Mouse (Mus musculus) forebrain, embryonic 16.5 days (tissue): ENCODE data around the gene Il18r1. TPM values are rescaled to one million over a fixed set of nuclear protein-coding genes. Genes with fewer than 3 reads are reported as not detected.

Experiments used
- ATAC-seq: fragments of 200-750 bp; cut with Nextera tagmentation; 2 replicates; pipeline ENCODE4 v1.8.0; 2017; ENCODE audit warnings: mild to moderate bottlenecking, moderate library complexity
- H3K27ac ChIP-seq: fragments of 300-500 bp; sonication (generic); 2 replicates; pipeline ENCODE4 v1.5.1; 2014; ENCODE audit warnings: low read length, control low read depth
- H3K27me3 ChIP-seq: fragments of 300-500 bp; sonication (generic); replicated peaks from 2 replicates; pipeline ENCODE4 v1.6.1; 2014; ENCODE audit warnings: low read length; ENCODE audit not compliant: control insufficient read depth, insufficient read depth
- H3K36me3 ChIP-seq: fragments of 300-500 bp; sonication (generic); 2 replicates; pipeline ENCODE4 v1.6.1; 2014; ENCODE audit not compliant: control insufficient read depth, insufficient read depth
- H3K4me1 ChIP-seq: fragments of 300-500 bp; sonication (generic); replicated peaks from 2 replicates; pipeline ENCODE4 v1.6.1; 2014; ENCODE audit warnings: low read length; ENCODE audit not compliant: control insufficient read depth, insufficient read depth
- H3K4me2 ChIP-seq: fragments of 300-500 bp; sonication (generic); 2 replicates; pipeline ENCODE4 v1.6.1; 2014; ENCODE audit warnings: mild to moderate bottlenecking, low read length, control low read depth
- H3K4me3 ChIP-seq: fragments of 300-500 bp; sonication (generic); replicated peaks from 2 replicates; pipeline ENCODE4 v1.5.1; 2014; ENCODE audit warnings: mild to moderate bottlenecking, low read length, control low read depth
- H3K9ac ChIP-seq: fragments of 300-500 bp; sonication (generic); replicated peaks from 2 replicates; pipeline ENCODE4 v1.6.1; 2014; ENCODE audit warnings: low read depth, low read length, control low read depth
- H3K9me3 ChIP-seq: fragments of 300-500 bp; sonication (generic); 2 replicates; pipeline ENCODE4 v1.6.1; 2016; ENCODE audit warnings: low read length; ENCODE audit not compliant: control insufficient read depth
- WGBS: fragments of 180-500 bp; shearing (Covaris S2); extraction: QIAGEN DNeasy Blood & Tissue Kit; methylation state at CpG from one replicate; pipeline ENCODE4 v1.1.7; 2014; 5-methylcytosine and 5-hydroxymethylcytosine counted together
- polyA plus RNA-seq: library from polyadenylated mRNA; unstranded; fragments of >200 nt; fragmentation: Nextera tagmentation; extraction: Ambion mirVana; gene quantifications from 2 replicates; pipeline ENCODE4 v1.2.1, GENCODE M21; 2015

Gene Il18r1
- polyA plus RNA-seq, 1 experiment from 2014 or later: not detected

- Histone ChIP-seq H3K9me3 (no peaks in the 10 kb centered on the region), H3K4me3 (no peak overlapping the region), H3K36me3 (no peaks in the 10 kb centered on the region), H3K4me2 (no peak overlapping the region), H3K27me3 (no peaks in the 10 kb centered on the region), H3K9ac (no peak overlapping the region), H3K4me1 (peaks cover 6% of the 10 kb centered on the region; the same call in 1 of the 2 replicates), H3K27ac (no peak overlapping the region)
- no peak for ATAC-seq
- 81% methylated on average over 6 of the region's 6 CpGs for WGBS
These were observed 51.0 kb downstream of the Il18r1 start for GRCm38 (mm10) chr1:40516364-40516763.

- no peaks in the 10 kb centered on the region for H3K9me3 ChIP-seq
- no peak overlapping the region for H3K27ac ChIP-seq
- H3K9ac ChIP-seq: no peak overlapping the region
- no peaks in the 10 kb centered on the region for H3K36me3 ChIP-seq
- no peak overlapping the region for H3K4me3 ChIP-seq
- ATAC-seq: no peak
- H3K4me2 ChIP-seq: no peak overlapping the region
- WGBS: 88% methylated on average over 7 of the region's 7 CpGs
- no peaks in the 10 kb centered on the region for H3K27me3 ChIP-seq
- H3K4me1 ChIP-seq: no peaks in the 10 kb centered on the region
These were observed 57.6 kb downstream of the Il18r1 start for GRCm38 (mm10) chr1:40522918-40523317.

GRCm38 (mm10) chr1:40523971-40524722 is 58.8 kb downstream of the Il18r1 start:
- Histone ChIP-seq H3K27ac (no peak overlapping the region), H3K27me3 (no peaks in the 10 kb centered on the region), H3K4me3 (no peak overlapping the region), H3K9me3 (no peaks in the 10 kb centered on the region), H3K36me3 (no peaks in the 10 kb centered on the region), H3K4me1 (no peaks in the 10 kb centered on the region), H3K9ac (no peak overlapping the region), H3K4me2 (no peak overlapping the region)
- ATAC-seq: no peak
- WGBS: 91% methylated on average over 5 of the region's 5 CpGs

GRCm38 (mm10) chr1:40529287-40529686 is 63.9 kb downstream of the Il18r1 start:
- ATAC-seq: no peak
- Histone ChIP-seq H3K4me1 (no peaks in the 10 kb centered on the region), H3K4me2 (no peak overlapping the region), H3K4me3 (no peak overlapping the region), H3K27ac (no peak overlapping the region), H3K9ac (no peak overlapping the region), H3K27me3 (no peaks in the 10 kb centered on the region), H3K9me3 (no peaks in the 10 kb centered on the region), H3K36me3 (no peaks in the 10 kb centered on the region)
- WGBS: 88% methylated on average over 5 of the region's 5 CpGs

GRCm38 (mm10) chr1:40537577-40537976 is 72.2 kb downstream of the Il18r1 start:
- Histone ChIP-seq H3K9me3 (no peaks in the 10 kb centered on the region), H3K9ac (no peak overlapping the region), H3K4me2 (no peak overlapping the region), H3K4me3 (no peak overlapping the region), H3K36me3 (no peaks in the 10 kb centered on the region), H3K27me3 (no peaks in the 10 kb centered on the region), H3K4me1 (no peaks in the 10 kb centered on the region), H3K27ac (no peak overlapping the region)
- ATAC-seq: no peak
- WGBS: 82% methylated on average over 5 of the region's 5 CpGs

- WGBS: 2% methylated on average over 2 of the region's 2 CpGs
- Histone ChIP-seq H3K27me3 (no peaks in the 10 kb centered on the region), H3K9ac (no peak overlapping the region), H3K4me2 (no peak overlapping the region), H3K4me3 (no peak overlapping the region), H3K4me1 (no peaks in the 10 kb centered on the region), H3K9me3 (no peaks in the 10 kb centered on the region), H3K36me3 (no peaks in the 10 kb centered on the region), H3K27ac (no peak overlapping the region)
- 0 out of 2 replicates have a peak, but pooled peaks have one; percentile 49 for ATAC-seq
These were observed 79.3 kb downstream of the Il18r1 start for GRCm38 (mm10) chr1:40544650-40545049.

GRCm38 (mm10) chr1:40546645-40547044 is 81.3 kb downstream of the Il18r1 start:
- ATAC-seq: no peak
- Histone ChIP-seq H3K36me3 (no peaks in the 10 kb centered on the region), H3K4me3 (no peak overlapping the region), H3K9me3 (no peaks in the 10 kb centered on the region), H3K4me2 (no peak overlapping the region), H3K27ac (no peak overlapping the region), H3K4me1 (no peaks in the 10 kb centered on the region), H3K27me3 (no peaks in the 10 kb centered on the region), H3K9ac (no peak overlapping the region)
- 79% methylated on average over 4 of the region's 4 CpGs for WGBS

GRCm38 (mm10) chr1:40547064-40547572 is 81.8 kb downstream of the Il18r1 start:
- Histone ChIP-seq H3K9me3 (no peaks in the 10 kb centered on the region), H3K4me3 (no peak overlapping the region), H3K4me2 (no peak overlapping the region), H3K4me1 (no peaks in the 10 kb centered on the region), H3K27ac (no peak overlapping the region), H3K9ac (no peak overlapping the region), H3K27me3 (no peaks in the 10 kb centered on the region), H3K36me3 (no peaks in the 10 kb centered on the region)
- WGBS: 56% methylated on average over 11 of the region's 11 CpGs
- no peak for ATAC-seq

- Histone ChIP-seq H3K27me3 (no peaks in the 10 kb centered on the region), H3K9me3 (no peaks in the 10 kb centered on the region), H3K4me3 (no peak overlapping the region), H3K4me1 (no peaks in the 10 kb centered on the region), H3K27ac (no peak overlapping the region), H3K4me2 (no peak overlapping the region), H3K36me3 (no peaks in the 10 kb centered on the region), H3K9ac (no peak overlapping the region)
- ATAC-seq: no peak
- 45% methylated on average over 10 of the region's 10 CpGs for WGBS
These were observed 82.4 kb downstream of the Il18r1 start for GRCm38 (mm10) chr1:40547762-40548161.
